ENCODE assay signal across 27 mouse cellular contexts in genomic region chr8:106975764-106976163, GRCm38 (mm10).
"Had no signal": no experiment of that assay in that cellular context is flagged by ENCODE, and none has a peak within 500 bp of the region (broad histone marks: within the 10 kb centered on the region; RNA-seq: fewer than 3 reads in every experiment).

No protein-coding gene starts in this region.

- H3K9ac ChIP-seq: embryonic facial prominence, embryonic 12.5 days; embryonic facial prominence, embryonic 13.5 days; embryonic facial prominence, embryonic 15.5 days; forebrain, embryonic 12.5 days; forebrain, embryonic 13.5 days; forebrain, embryonic 15.5 days; forebrain, postnatal 0 days had no signal

- H3K9me3 ChIP-seq: embryonic facial prominence, embryonic 12.5 days; embryonic facial prominence, embryonic 13.5 days; embryonic facial prominence, embryonic 15.5 days; forebrain, embryonic 10.5 days; forebrain, embryonic 12.5 days; forebrain, embryonic 13.5 days; forebrain, embryonic 15.5 days; heart, embryonic 10.5 days had no signal

- H3K4me2 ChIP-seq: embryonic facial prominence, embryonic 12.5 days; embryonic facial prominence, embryonic 13.5 days; embryonic facial prominence, embryonic 15.5 days; forebrain, embryonic 12.5 days; forebrain, embryonic 13.5 days; forebrain, embryonic 15.5 days had no signal

- H3K36me3 ChIP-seq: embryonic facial prominence, embryonic 12.5 days; embryonic facial prominence, embryonic 13.5 days; embryonic facial prominence, embryonic 15.5 days; forebrain, embryonic 10.5 days; forebrain, embryonic 12.5 days; forebrain, embryonic 15.5 days; heart, embryonic 10.5 days had no signal

- H3K27me3 ChIP-seq: embryonic facial prominence, embryonic 12.5 days; embryonic facial prominence, embryonic 13.5 days; embryonic facial prominence, embryonic 15.5 days had no signal

- ATAC-seq: forebrain, embryonic 13.5 days; forebrain, embryonic 14.5 days; forebrain, embryonic 15.5 days; forebrain, postnatal 0 days had no signal

- H3K27ac ChIP-seq: embryonic facial prominence, embryonic 12.5 days; embryonic facial prominence, embryonic 13.5 days; forebrain, embryonic 10.5 days; forebrain, embryonic 12.5 days; forebrain, embryonic 13.5 days; forebrain, embryonic 15.5 days; gastrocnemius, adult 2 months; heart, adult 2 months; heart, embryonic 10.5 days had no signal

- H3K4me3 ChIP-seq: embryonic facial prominence, embryonic 12.5 days; embryonic facial prominence, embryonic 13.5 days; embryonic facial prominence, embryonic 15.5 days; erythroblast, embryonic 14.5 days; forebrain, embryonic 10.5 days; forebrain, embryonic 12.5 days; forebrain, embryonic 13.5 days; forebrain, embryonic 15.5 days; gastrocnemius, adult 2 months; heart, adult 2 months; heart, embryonic 10.5 days had no signal

- DNase-seq: cerebellum, adult 8-10 months; cerebellum, adult 9-10 months; cerebellum, adult 9-11 months; cerebellum, postnatal 10 days; cerebellum, postnatal 14 days; cerebellum, postnatal 25 days; cerebellum, postnatal 36 days; embryo, embryonic 11 days; forebrain, postnatal 0 days; gastrocnemius, adult 2 months; gastrocnemius, postnatal 10 days; gastrocnemius, postnatal 14 days; gastrocnemius, postnatal 25 days; gastrocnemius, postnatal 36 days; heart, adult 11 months; heart, adult 18-20 months; heart, adult 2 months had no signal
